Mouse (Mus musculus): ENCODE results near the gene Fthl17b.

DNA sequence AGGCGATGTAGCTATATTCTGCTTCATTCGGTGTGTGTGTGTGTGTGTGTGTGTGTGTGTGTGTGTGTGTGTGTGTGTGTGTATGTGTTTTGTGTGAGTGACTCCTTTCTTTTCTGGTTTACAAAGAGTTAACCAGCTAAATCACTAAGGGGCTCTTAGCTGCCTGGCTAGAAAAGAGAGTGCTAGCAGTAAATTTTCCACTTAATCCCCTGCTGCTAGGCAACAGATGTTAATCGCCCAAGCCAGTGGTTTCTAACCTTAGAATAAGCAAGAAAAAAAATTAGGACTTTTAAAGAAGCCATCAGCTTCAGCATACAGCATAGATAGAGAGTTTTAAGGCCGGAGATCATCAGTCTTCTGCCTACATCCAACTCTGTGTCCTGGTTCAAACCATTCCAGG is 35.5 kb downstream of the Fthl17b start:
- TF ChIP-seq CTCF (IDR thresholded peaks at IDR 0.05) (no peak), POLR2A (IDR thresholded peaks at IDR 0.05; ENCODE audit: insufficient read depth, low read depth, low read length) (no peak)
